Mouse (Mus musculus): ENCODE measurements at regions not wholly inside any gene's neighbourhood (a gene's known extent, or its start where the extent isn't known, plus 50 kb on each side); places are given as distances from the start of the nearest gene placed in this dataset.

GRCm38 (mm10) chr2:178990959-178991358, 451.3 kb upstream of the Cdh4 start:
- TF ChIP-seq CTCF (IDR thresholded peaks at IDR 0.05; ENCODE audit: low read depth, low read length) (no peak), POLR2A (IDR thresholded peaks at IDR 0.05; ENCODE audit: extremely low read depth, insufficient read depth, low read length) (no peak)

Measured in liver, adult 2 months (tissue).